Mouse (Mus musculus): ENCODE measurements around the gene Ccdc151. TPM values are rescaled to one million over a fixed set of nuclear protein-coding genes. Genes with fewer than 3 reads are reported as not detected.
A peak's percentile ranks its signal among the peaks of the same experiment; 100 is the strongest.

The Ccdc151 gene
- polyA plus RNA-seq, 1 experiment from 2014 or later = 4.4 TPM

GRCm38 (mm10) chr9:21951977-21952376 is 50.5 kb downstream of the Ccdc151 start:
- H3K4me1 ChIP-seq = peaks cover 14% of the 10 kb centered on the region; the same call in 1 of the 2 replicates
- no peaks in the 10 kb centered on the region for H3K9me3 ChIP-seq
- ATAC-seq (ENCODE audit: borderline replicate concordance, extremely low read depth, low FRiP score, low TSS enrichment) = no peak
- H3K27me3 ChIP-seq = peaks cover 13% of the 10 kb centered on the region; the same call in 1 of the 2 replicates
- WGBS = 79% methylated on average over 3 of the region's 3 CpGs
- H3K9ac ChIP-seq = no peak overlapping the region
- H3K4me3 ChIP-seq = no peak overlapping the region
- no peak overlapping the region for H3K4me2 ChIP-seq
- no peak overlapping the region for H3K27ac ChIP-seq
- no peaks in the 10 kb centered on the region for H3K36me3 ChIP-seq

DNA sequence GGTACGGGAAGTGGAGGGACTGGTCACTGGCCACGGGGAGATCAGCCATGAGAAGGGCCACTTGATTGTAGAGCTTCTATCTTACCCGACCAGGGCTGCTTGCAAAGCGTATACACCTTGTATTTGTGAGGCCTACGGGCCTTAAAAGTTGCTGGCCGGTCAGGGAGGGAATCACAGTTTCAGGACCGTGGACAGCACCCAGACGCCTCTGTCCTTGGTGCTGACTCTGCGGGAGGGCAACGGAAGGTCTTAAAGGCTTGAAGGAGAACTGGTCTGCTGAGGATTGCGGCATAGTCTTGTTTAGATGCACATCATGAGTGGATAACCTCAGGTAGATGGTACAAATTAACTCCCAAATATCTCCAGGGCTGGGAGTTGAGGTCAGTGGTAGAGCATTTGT is 52.1 kb downstream of the Ccdc151 start:
- ATAC-seq (ENCODE audit: borderline replicate concordance, extremely low read depth, low FRiP score, low TSS enrichment) = no peak

GRCm38 (mm10) chr9:21948790-21949189 is 53.6 kb downstream of the Ccdc151 start:
- no peak overlapping the region for H3K9ac ChIP-seq
- no peaks in the 10 kb centered on the region for H3K9me3 ChIP-seq
- no peak overlapping the region for H3K27ac ChIP-seq
- 62% methylated on average over 6 of the region's 6 CpGs for WGBS
- no peak overlapping the region for H3K4me2 ChIP-seq
- H3K27me3 ChIP-seq = peaks cover 15% of the 10 kb centered on the region; the same call in 1 of the 2 replicates
- no peaks in the 10 kb centered on the region for H3K36me3 ChIP-seq
- H3K4me3 ChIP-seq = no peak overlapping the region
- 0 out of 2 replicates have a peak, but pooled peaks cover 7% of the 10 kb centered on the region for H3K4me1 ChIP-seq
- ATAC-seq (ENCODE audit: borderline replicate concordance, extremely low read depth, low FRiP score, low TSS enrichment) = no peak

More for the DNA sequence above, 52.1 kb downstream of the Ccdc151 start:
- Histone ChIP-seq H3K4me2 (no peak overlapping the region), H3K4me3 (no peak overlapping the region), H3K36me3 (no peaks in the 10 kb centered on the region), H3K27ac (no peak overlapping the region), H3K4me1 (0 out of 2 replicates have a peak, but pooled peaks cover 7% of the 10 kb centered on the region), H3K9me3 (no peaks in the 10 kb centered on the region), H3K9ac (no peak overlapping the region), H3K27me3 (peaks cover 13% of the 10 kb centered on the region; the same call in 1 of the 2 replicates)
- 16% methylated on average over 11 of the region's 11 CpGs for WGBS

DNA sequence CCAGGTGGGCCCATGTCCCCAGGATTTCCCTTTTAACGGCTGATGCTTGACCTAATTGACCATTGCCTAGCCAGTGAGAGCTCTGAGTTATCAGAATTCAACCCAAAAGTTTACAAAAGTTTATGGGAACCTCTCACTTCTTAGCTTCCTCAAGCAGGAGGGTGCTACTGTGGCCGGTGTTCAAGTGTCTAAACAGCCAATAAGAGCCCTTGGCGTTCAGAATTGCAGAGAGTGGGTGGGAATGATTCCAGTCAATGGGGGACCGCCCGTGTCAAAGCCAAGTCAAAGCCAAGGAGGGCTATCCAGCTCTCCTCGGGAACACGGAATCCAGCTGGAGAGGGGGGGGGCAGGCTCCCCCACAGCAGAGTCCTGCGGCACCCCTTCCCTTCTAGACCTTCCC is 54.3 kb downstream of the Ccdc151 start:
- Histone ChIP-seq H3K27ac (no peak overlapping the region), H3K4me3 (no peak overlapping the region), H3K4me2 (no peak overlapping the region), H3K9me3 (no peaks in the 10 kb centered on the region), H3K4me1 (0 out of 2 replicates have a peak, but pooled peaks cover 7% of the 10 kb centered on the region), H3K27me3 (peaks cover 15% of the 10 kb centered on the region; the same call in 1 of the 2 replicates), H3K9ac (no peak overlapping the region), H3K36me3 (no peaks in the 10 kb centered on the region)
- 38% methylated on average over 8 of the region's 8 CpGs for WGBS
- ATAC-seq (ENCODE audit: borderline replicate concordance, extremely low read depth, low FRiP score, low TSS enrichment) = no peak

DNA sequence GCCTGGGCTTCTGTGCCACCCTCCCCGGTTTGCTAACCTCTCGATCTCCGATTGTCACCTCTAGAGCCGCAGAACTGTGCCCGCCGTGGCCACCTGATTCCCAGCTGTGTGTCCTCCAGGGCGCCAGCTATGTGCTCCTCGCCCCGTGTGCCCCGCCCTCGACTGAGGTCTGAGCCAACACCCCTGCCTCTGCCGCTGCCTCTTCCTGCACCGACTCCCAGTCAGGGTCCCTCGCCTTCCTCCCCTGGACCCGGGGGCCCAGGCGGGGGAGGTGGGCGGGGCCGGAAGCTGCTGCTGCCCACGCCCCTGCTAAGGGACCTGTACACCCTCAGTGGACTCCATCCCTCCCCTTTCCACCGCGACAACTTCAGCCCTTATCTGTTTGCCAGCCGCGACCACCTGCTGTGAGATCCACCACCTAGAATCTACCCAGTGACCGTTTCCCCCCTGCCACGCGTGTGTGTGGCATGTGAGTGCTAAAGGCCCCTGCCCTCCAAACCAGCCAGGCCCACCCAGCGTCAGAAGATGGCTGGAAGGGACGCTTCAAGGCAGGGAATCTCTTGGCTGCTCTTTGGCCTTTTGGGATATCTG is 54.8 kb downstream of the Ccdc151 start:
- 9% methylated on average over 28 of the region's 28 CpGs for WGBS

GRCm38 (mm10) chr9:21944267-21944666 is 58.2 kb downstream of the Ccdc151 start:
- no peaks in the 10 kb centered on the region for H3K36me3 ChIP-seq
- WGBS = 12% methylated on average over 23 of the region's 23 CpGs
- H3K9ac ChIP-seq = no peak overlapping the region
- 0 out of 2 replicates have a peak, but pooled peaks cover 7% of the 10 kb centered on the region for H3K4me1 ChIP-seq
- no peak overlapping the region for H3K4me3 ChIP-seq
- ATAC-seq (ENCODE audit: borderline replicate concordance, extremely low read depth, low FRiP score, low TSS enrichment) = no peak
- H3K4me2 ChIP-seq = 0 out of 2 replicates have a peak overlapping the region, but pooled peaks have one; percentile 8
- peaks cover 15% of the 10 kb centered on the region; the same call in 1 of the 2 replicates for H3K27me3 ChIP-seq
- no peak overlapping the region for H3K27ac ChIP-seq
- no peaks in the 10 kb centered on the region for H3K9me3 ChIP-seq

More for the DNA sequence above, 54.8 kb downstream of the Ccdc151 start:
- ATAC-seq (ENCODE audit: borderline replicate concordance, extremely low read depth, low FRiP score, low TSS enrichment) = no peak
- H3K27ac ChIP-seq = no peak overlapping the region
- H3K4me2 ChIP-seq = no peak overlapping the region; the same call in 1 of the 2 replicates
- no peaks in the 10 kb centered on the region for H3K36me3 ChIP-seq
- H3K4me3 ChIP-seq = no peak overlapping the region
- no peaks in the 10 kb centered on the region for H3K9me3 ChIP-seq
- no peak overlapping the region for H3K9ac ChIP-seq
- H3K27me3 ChIP-seq = peaks cover 15% of the 10 kb centered on the region; the same call in 1 of the 2 replicates
- 0 out of 2 replicates have a peak, but pooled peaks cover 7% of the 10 kb centered on the region for H3K4me1 ChIP-seq

DNA sequence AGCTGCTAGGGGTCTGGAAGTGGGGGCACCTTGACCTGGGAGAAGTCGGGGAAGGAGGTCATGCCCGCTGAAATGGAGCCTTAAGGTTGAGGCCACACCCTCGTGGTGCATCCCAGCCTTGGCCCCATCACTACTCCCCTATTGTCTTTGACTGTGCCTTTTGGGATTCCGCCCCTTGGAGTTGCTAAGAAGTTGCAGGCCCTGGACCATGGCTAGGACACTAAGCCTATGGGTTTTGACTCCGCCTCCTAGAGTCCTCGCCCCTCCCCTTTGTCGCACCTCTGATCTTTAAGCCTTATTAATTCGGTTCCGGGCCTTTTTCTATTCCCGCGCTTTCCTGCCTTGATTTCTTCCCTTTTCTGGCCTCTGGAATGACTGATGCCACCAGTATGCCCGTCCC is 58.8 kb downstream of the Ccdc151 start:
- no peaks in the 10 kb centered on the region for H3K9me3 ChIP-seq
- 0 out of 2 replicates have a peak, but pooled peaks cover 7% of the 10 kb centered on the region for H3K4me1 ChIP-seq
- no peaks in the 10 kb centered on the region for H3K36me3 ChIP-seq
- H3K4me3 ChIP-seq = no peak overlapping the region
- H3K4me2 ChIP-seq = no peak overlapping the region
- no peak for ATAC-seq (ENCODE audit: borderline replicate concordance, extremely low read depth, low FRiP score, low TSS enrichment)
- H3K27me3 ChIP-seq = peaks cover 15% of the 10 kb centered on the region; the same call in 1 of the 2 replicates
- WGBS = 42% methylated on average over 12 of the region's 12 CpGs
- no peak overlapping the region for H3K27ac ChIP-seq
- H3K9ac ChIP-seq = no peak overlapping the region

DNA sequence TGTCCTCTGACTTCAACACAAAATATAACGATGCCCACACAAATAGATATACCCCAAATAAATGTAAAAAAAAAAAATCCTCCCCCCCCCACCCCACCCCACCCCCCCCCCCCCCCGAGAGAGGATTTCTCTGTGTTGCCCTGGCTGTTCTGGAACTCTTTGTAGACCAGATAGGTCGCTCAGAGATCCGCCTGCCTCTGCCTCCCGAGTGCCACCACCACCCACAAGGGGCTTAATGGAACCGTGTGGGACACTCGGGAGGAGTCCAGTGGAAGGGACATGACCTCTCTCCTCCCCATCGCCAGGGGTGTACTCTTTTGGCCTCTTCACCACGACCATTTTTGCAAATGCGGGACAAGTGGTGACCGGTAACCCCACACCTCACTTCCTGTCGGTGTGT is 59.4 kb downstream of the Ccdc151 start:
- Histone ChIP-seq H3K4me2 (no peak overlapping the region), H3K9ac (no peak overlapping the region), H3K27ac (no peak overlapping the region), H3K36me3 (no peaks in the 10 kb centered on the region), H3K27me3 (peaks cover 9% of the 10 kb centered on the region; the same call in 1 of the 2 replicates), H3K9me3 (no peaks in the 10 kb centered on the region), H3K4me1 (peaks cover 10% of the 10 kb centered on the region; the same call in 1 of the 2 replicates), H3K4me3 (no peak overlapping the region)
- WGBS = 71% methylated on average over 12 of the region's 12 CpGs
- no peak for ATAC-seq (ENCODE audit: borderline replicate concordance, extremely low read depth, low FRiP score, low TSS enrichment)

Other genes starting within 250 kb of the Ccdc151 start
- gene Spc24, start 242.3 kb downstream of the Ccdc151 start, polyA plus RNA-seq (2015; fragmentation: Nextera tagmentation; extraction: Ambion mirVana) = 154 TPM in 2 replicates
- gene Kank2, start 203.9 kb downstream of the Ccdc151 start, polyA plus RNA-seq (2015; fragmentation: Nextera tagmentation; extraction: Ambion mirVana) = 27.7 and 30.0 TPM in 2 replicates
- 2.1 and 2.3 TPM in 2 replicates for gene Angptl8, start 167.1 kb downstream of the Ccdc151 start, polyA plus RNA-seq (2015; fragmentation: Nextera tagmentation; extraction: Ambion mirVana)
- 62.0 and 68.0 TPM in 2 replicates for gene Dock6, start 150.0 kb downstream of the Ccdc151 start, polyA plus RNA-seq (2015; fragmentation: Nextera tagmentation; extraction: Ambion mirVana)
- 15.3 and 20.2 TPM in 2 replicates for gene Rab3d, start 84.4 kb downstream of the Ccdc151 start, polyA plus RNA-seq (2015; fragmentation: Nextera tagmentation; extraction: Ambion mirVana)
- 3.2 and 4.6 TPM in 2 replicates for gene Ccdc159, start 75.2 kb downstream of the Ccdc151 start, polyA plus RNA-seq (2015; fragmentation: Nextera tagmentation; extraction: Ambion mirVana)
- gene Tmem205, start 75.1 kb downstream of the Ccdc151 start, polyA plus RNA-seq (2015; fragmentation: Nextera tagmentation; extraction: Ambion mirVana) = 51.9 and 52.6 TPM in 2 replicates
- gene Plppr2, start 65.6 kb downstream of the Ccdc151 start, polyA plus RNA-seq (2015; fragmentation: Nextera tagmentation; extraction: Ambion mirVana) = 7.8 and 8.0 TPM in 2 replicates
- gene Swsap1, start 46.9 kb downstream of the Ccdc151 start, polyA plus RNA-seq (2015; fragmentation: Nextera tagmentation; extraction: Ambion mirVana) = 6.5 and 6.7 TPM in 2 replicates
- 6.8 and 7.3 TPM in 2 replicates for gene Epor, start 39.1 kb downstream of the Ccdc151 start, polyA plus RNA-seq (2015; fragmentation: Nextera tagmentation; extraction: Ambion mirVana)
- gene Rgl3, start 13.2 kb downstream of the Ccdc151 start, polyA plus RNA-seq (2015; fragmentation: Nextera tagmentation; extraction: Ambion mirVana) = 4.9 and 7.2 TPM in 2 replicates
- 127 and 137 TPM in 2 replicates for gene Prkcsh, start 172 bp upstream of the Ccdc151 start, polyA plus RNA-seq (2015; fragmentation: Nextera tagmentation; extraction: Ambion mirVana)
- 0.25 and 0.51 TPM in 2 replicates for gene Elavl3, start 49.4 kb upstream of the Ccdc151 start, polyA plus RNA-seq (2015; fragmentation: Nextera tagmentation; extraction: Ambion mirVana)
- not detected in 2 replicates for gene Gm49318, start 68.6 kb upstream of the Ccdc151 start, polyA plus RNA-seq (2015; fragmentation: Nextera tagmentation; extraction: Ambion mirVana)
- 13.4 and 15.3 TPM in 2 replicates for gene Zfp653, start 68.7 kb upstream of the Ccdc151 start, polyA plus RNA-seq (2015; fragmentation: Nextera tagmentation; extraction: Ambion mirVana)
- 33.2 and 33.9 TPM in 2 replicates for gene Ecsit, start 82.8 kb upstream of the Ccdc151 start, polyA plus RNA-seq (2015; fragmentation: Nextera tagmentation; extraction: Ambion mirVana)
- 60.9 and 71.5 TPM in 2 replicates for gene Cnn1, start 96.6 kb upstream of the Ccdc151 start, polyA plus RNA-seq (2015; fragmentation: Nextera tagmentation; extraction: Ambion mirVana)
- 196 and 210 TPM in 2 replicates for gene Elof1, start 114.5 kb upstream of the Ccdc151 start, polyA plus RNA-seq (2015; fragmentation: Nextera tagmentation; extraction: Ambion mirVana)
- gene Acp5, start 133.1 kb upstream of the Ccdc151 start, polyA plus RNA-seq (2015; fragmentation: Nextera tagmentation; extraction: Ambion mirVana) = 6.2 and 6.4 TPM in 2 replicates
- 77.3 and 84.7 TPM in 2 replicates for gene Pigyl, start 154.2 kb upstream of the Ccdc151 start, polyA plus RNA-seq (2015; fragmentation: Nextera tagmentation; extraction: Ambion mirVana)
- 0.52 and 0.64 TPM in 2 replicates for gene Zfp872, start 185.5 kb upstream of the Ccdc151 start, polyA plus RNA-seq (2015; fragmentation: Nextera tagmentation; extraction: Ambion mirVana)
- 20.1 and 24.7 TPM in 2 replicates for gene Zfp809, start 223.1 kb upstream of the Ccdc151 start, polyA plus RNA-seq (2015; fragmentation: Nextera tagmentation; extraction: Ambion mirVana)